Comparison of ENCODE assay signal across 18 mouse cellular contexts in the genomic region with DNA sequence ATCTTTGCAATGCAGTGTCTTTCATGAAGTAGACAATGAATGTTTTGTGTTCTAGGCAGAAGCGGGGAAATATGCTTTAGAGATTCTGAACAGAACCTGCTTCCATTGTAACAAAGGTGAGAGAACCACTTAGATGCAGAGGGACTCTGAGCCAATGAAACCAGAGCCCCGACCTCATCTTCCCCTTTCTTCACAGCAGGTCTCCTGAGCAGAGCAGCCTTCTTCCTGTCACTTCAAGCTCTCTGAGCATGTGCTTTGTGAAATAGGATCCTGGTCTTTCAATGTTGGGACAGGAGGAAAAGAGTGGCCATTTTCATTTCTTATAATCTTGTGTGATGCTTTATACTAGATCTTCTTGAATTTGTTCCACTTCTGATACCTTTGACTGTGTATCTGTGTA.
"Had no signal": no experiment of that assay in that cellular context is flagged by ENCODE, and none has a peak within 500 bp of the region (broad histone marks: within the 10 kb centered on the region; RNA-seq: fewer than 3 reads in every experiment).

No protein-coding gene starts in this region.

- H3K36me3 ChIP-seq: stomach, embryonic 15.5 days had no signal

- H3K4me2 ChIP-seq: liver, embryonic 11.5 days; lung, embryonic 14.5 days; midbrain, embryonic 11.5 days; stomach, embryonic 15.5 days had no signal

- H3K27me3 ChIP-seq: stomach, embryonic 15.5 days had no signal

- H3K27ac ChIP-seq: kidney, postnatal 0 days; liver, embryonic 14.5 days; macrophage; stomach, embryonic 15.5 days had no signal

- DNase-seq: kidney, adult 2 months; kidney, postnatal 36 days; left cerebral cortex, postnatal 4 days; liver, postnatal 0 days; lung, embryonic 14.5 days; midbrain, embryonic 14.5 days; right cerebral cortex, adult 18-20 months; right cerebral cortex, postnatal 14 days; right cerebral cortex, postnatal 4 days; thymus, postnatal 25 days had no signal

- ATAC-seq: intestine, postnatal 0 days; liver, postnatal 0 days; lung, postnatal 0 days had no signal

- H3K4me3 ChIP-seq: stomach, embryonic 15.5 days had no signal

- H3K9me3 ChIP-seq: stomach, embryonic 15.5 days had no signal

- H3K9ac ChIP-seq: liver, embryonic 14.5 days; liver, postnatal 0 days; lung, embryonic 14.5 days; stomach, embryonic 15.5 days had no signal
